Mouse (Mus musculus) urinary bladder, adult 18-20 months (tissue): Measurements from ENCODE around the gene Arhgap19.

Experiments used
- DNase-seq, 2 experiments: peaks; one replicate each; pipeline ENCODE4 v3.0.0; 2022; ENCODE audit warnings: low spot score in 2 of 2, mixed read lengths in 2 of 2

Gene Arhgap19

GRCm38 (mm10) chr19:41743396-41743795, 58.5 kb downstream of the Arhgap19 start, which contains the start of gene Slit1:
Gene Slit1 (minus strand): TSS chr19:41743665.
- DNase-seq, result no peak

GRCm38 (mm10) chr19:41738896-41739295, 63.0 kb downstream of the Arhgap19 start:
- DNase-seq, result no peak

DNA sequence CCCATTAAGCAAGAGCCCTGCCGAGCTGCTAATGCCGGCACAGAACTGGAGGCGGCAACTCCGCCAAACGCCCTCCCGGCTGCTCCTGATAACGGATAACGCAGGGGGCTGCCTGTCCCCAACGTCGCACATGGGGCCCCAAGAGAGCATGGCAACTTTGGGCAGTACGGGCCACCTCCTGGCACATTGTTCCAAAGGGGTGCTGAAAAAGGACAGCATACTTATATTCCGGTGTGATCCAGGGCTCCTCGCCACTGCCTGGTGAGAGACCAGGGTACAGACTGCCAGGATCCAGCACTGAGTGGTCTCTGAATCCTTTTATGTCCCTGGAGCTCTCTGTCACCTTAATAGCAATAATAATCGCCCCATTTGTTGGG, 63.4 kb downstream of the Arhgap19 start:
- no peak for DNase-seq

DNA sequence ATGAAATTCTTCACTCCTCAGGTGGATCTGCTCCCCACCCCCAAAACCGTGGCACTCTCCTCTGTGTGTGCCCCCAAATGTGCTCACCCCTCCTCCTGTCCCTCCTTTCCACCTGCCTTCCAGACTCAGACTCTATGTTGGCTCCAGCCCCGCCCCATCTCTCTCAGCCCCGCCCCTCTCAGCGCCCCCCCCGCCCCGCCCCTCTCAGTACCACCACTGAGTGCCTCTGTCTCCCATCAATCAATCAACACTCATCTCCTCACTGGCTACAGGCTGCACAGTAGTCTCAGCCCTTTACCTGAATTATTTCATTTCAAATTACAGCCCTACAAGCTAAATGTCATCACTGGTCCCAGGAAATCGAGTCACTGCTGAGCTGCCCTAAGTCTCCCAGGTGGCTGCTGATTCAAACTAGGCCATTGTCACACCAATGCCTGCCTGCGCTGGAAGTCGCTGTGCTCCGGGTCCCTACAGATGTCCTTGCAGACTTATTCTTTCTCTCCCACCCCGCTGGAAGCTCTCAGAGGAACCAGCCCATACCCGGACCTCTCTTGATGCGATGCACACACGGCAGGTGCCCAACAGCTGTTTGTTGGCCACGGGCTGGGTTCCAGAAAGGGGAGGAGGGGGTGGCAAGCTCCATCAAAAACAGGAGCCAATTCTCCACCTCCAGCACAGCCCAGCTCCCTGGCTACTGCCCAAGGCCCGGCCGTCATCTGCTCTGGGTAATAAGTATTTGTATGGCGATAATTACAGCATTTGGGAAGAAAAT, 64.0 kb downstream of the Arhgap19 start:
- DNase-seq, result no peak

DNA sequence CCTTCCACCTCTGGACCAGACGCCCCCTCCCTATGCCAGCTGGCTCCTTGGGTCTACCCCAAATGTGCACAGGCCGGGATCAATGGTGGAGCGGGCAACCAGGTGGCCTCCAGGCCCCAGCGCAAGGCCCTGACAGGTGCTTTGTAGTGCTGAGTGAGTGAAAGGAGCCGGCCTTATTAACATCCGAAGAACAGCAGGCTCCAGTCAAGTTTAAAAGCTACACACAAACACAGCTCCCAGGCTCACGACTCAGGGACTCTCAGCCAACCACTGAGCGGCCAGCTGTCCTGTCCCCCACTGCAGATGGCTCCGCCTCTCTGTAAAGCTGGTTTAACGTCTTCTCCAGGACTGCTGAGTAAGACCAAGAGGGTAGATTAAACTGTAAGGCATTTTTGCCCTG, 67.2 kb downstream of the Arhgap19 start:
- no peak for DNase-seq

DNA sequence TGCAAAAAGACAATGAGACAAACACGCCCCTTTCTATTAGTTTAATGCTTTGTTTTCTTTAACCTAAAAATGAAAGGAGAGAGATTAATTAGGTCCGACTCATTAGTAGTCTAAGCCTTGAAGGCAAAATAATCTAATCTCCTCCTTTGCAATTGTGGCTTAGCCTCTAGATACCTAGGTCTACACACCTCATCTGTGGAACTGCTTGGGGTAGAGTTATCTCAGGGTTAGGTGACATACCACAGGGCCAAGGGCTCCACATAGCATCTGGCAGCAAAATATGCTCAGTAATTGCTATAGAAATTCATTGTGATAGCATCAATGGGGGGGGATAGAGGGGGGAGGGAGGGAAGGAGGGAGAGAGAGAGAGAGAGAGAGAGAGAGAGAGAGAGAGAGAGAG, 76.4 kb downstream of the Arhgap19 start:
- no peak for DNase-seq

- DNase-seq, result no peak
Observed at GRCm38 (mm10) chr19:41724831-41725470, 76.9 kb downstream of the Arhgap19 start.

DNA sequence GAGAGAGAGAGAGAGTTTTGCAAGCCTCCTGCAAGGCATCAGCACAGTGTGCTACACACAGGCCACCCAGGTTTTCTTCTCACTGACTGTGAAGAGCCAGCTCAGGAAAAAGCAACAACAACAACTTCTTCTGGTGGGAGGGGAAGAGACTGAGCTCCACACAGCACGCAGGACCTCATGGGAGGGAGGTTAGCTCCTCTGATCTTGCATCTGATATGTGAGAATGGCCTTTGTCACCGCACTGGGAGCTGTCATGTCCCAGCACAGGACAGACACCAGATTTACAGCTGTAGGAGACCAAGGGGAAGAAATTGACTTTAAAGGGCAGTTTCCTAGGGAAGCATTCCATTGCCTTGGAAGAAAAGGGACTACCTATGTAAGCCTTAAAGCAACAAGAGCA, 78.5 kb downstream of the Arhgap19 start:
- no peak for DNase-seq

DNA sequence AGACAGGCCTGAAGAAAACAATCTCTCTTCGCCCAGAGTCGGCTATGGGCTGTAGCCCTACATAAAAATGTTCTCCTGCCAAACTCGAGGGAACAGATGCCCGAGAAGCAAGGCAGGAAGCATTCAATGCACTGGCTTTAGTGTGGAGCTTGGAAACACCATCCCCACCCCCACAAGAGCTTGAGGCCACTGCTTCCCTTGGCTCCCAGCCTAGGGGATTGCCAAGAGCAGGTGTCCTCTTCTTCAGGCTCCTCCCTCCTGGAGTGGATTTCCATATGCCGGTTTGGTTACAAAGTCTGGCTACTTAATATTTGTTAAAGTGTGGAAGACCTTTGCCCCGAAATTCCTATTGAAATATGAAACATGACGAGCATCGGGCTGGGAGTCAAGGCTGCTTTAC, 82.4 kb downstream of the Arhgap19 start:
- no peak for DNase-seq
